Mouse (Mus musculus) embryonic facial prominence, embryonic 13.5 days (tissue): ENCODE measurements at regions not wholly inside any gene's neighbourhood (a gene's known extent, or its start where the extent isn't known, plus 50 kb on each side); places are given as distances from the start of the nearest gene placed in this dataset.

Experiments
- ATAC-seq: fragments of 200-750 bp; cut with Nextera tagmentation; 2 replicates; pipeline ENCODE4 v1.8.0; 2017; ENCODE audit warnings: low read depth; ENCODE audit not compliant: insufficient number of reproducible peaks, insufficient read depth, low FRiP score, low TSS enrichment
- H3K27ac ChIP-seq: fragments of 300-500 bp; sonication (generic); 2 replicates; pipeline ENCODE4 v1.5.1; 2015; ENCODE audit warnings: moderate library complexity, mild to moderate bottlenecking, inconsistent platforms
- H3K27me3 ChIP-seq: fragments of 300-500 bp; sonication (generic); 2 replicates; pipeline ENCODE4 v1.6.1; 2015; ENCODE audit warnings: mild to moderate bottlenecking, inconsistent platforms
- H3K36me3 ChIP-seq: fragments of 300-500 bp; sonication (generic); 2 replicates; pipeline ENCODE4 v1.6.1; 2015; ENCODE audit warnings: mild to moderate bottlenecking, inconsistent platforms
- H3K4me1 ChIP-seq: fragments of 300-500 bp; sonication (generic); 2 replicates; pipeline ENCODE4 v1.6.1; 2015; ENCODE audit warnings: inconsistent platforms
- H3K4me2 ChIP-seq: fragments of 300-500 bp; sonication (generic); 2 replicates; pipeline ENCODE4 v1.6.1; 2015; ENCODE audit warnings: moderate library complexity, mild to moderate bottlenecking, inconsistent platforms
- H3K4me3 ChIP-seq: fragments of 300-500 bp; sonication (generic); 2 replicates; pipeline ENCODE4 v1.5.1; 2015; ENCODE audit warnings: mild to moderate bottlenecking, inconsistent platforms
- H3K9ac ChIP-seq: fragments of 300-500 bp; sonication (generic); 2 replicates; pipeline ENCODE4 v1.6.1; 2015; ENCODE audit warnings: mild to moderate bottlenecking, inconsistent platforms
- H3K9me3 ChIP-seq: fragments of 300-500 bp; sonication (generic); 2 replicates; pipeline ENCODE4 v1.6.1; 2016; ENCODE audit warnings: inconsistent platforms
- WGBS: fragments of 180-500 bp; shearing (Covaris S2); methylation state at CpG from one replicate; pipeline ENCODE4 v1.1.7; 2015; ENCODE audit warnings: mixed read lengths; 5-methylcytosine and 5-hydroxymethylcytosine counted together

DNA sequence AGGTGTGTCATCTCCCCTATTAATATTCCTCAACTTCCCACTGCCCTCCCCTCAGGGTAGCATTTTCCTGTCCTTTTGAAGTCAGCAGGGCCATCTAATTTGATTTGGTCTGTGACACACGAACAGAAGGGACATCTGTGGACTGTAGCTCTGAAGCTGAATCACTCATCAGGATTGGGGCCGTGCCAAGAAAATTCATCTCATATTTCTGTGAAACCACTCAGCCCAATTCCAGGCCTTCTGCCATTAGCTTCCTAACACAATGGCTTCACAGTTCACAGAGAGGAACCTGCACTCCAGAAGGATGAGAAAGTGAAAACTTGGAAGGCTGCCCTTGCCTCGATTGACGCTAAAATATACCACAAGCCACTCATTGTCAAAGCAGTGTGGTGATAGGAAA lies 86.1 kb downstream of the Abhd5 start:
- H3K27ac ChIP-seq: no peak overlapping the region
- 55% methylated on average over 4 of the region's 4 CpGs for WGBS
- no peak for ATAC-seq
- H3K4me3 ChIP-seq: no peak overlapping the region
- H3K27me3 ChIP-seq: no peaks in the 10 kb centered on the region
- H3K4me2 ChIP-seq: no peak overlapping the region
- H3K36me3 ChIP-seq: no peaks in the 10 kb centered on the region
- H3K9ac ChIP-seq: no peak overlapping the region
- no peaks in the 10 kb centered on the region; the same call in 1 of the 2 replicates for H3K9me3 ChIP-seq
- no peaks in the 10 kb centered on the region for H3K4me1 ChIP-seq

DNA sequence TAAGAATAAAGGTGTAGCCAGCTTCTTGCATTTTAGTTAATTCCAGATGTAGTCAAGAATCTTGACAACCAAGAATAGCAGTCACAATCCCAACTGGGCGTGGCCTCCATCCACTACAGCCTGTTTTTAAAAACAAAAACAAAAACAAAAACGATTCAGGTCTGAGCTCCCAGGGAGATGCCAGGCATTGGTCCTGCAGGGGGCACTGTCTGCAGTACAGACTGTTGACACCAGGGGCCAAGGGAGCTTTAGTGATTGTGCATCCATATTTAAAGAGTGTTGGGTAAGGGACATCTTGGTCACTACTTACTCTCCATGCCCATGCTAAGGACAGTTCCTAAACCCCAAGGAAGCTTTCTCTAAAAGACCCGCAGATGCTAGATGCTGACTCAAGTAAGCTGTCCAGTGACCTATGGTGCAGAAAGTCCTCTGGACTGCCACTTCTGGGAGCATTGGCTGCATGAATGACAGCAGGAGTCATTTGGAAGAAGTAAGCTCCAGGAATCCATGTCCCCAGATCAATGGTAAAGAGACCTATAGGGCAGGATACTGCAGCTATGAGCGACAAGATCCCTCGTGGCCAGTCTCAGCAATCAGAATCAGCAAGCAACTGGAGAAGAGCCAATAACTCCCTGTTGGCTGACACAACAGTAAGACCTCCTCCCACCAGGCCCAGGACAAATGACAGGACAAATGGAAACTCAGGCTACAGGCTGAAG lies 95.1 kb downstream of the Abhd5 start:
- no peak overlapping the region for H3K4me3 ChIP-seq
- ATAC-seq: no peak
- H3K27me3 ChIP-seq: no peaks in the 10 kb centered on the region
- no peaks in the 10 kb centered on the region for H3K36me3 ChIP-seq
- H3K9ac ChIP-seq: no peak overlapping the region
- H3K9me3 ChIP-seq: no peaks in the 10 kb centered on the region
- H3K27ac ChIP-seq: no peak overlapping the region
- H3K4me2 ChIP-seq: no peak overlapping the region
- H3K4me1 ChIP-seq: no peaks in the 10 kb centered on the region; the same call in 1 of the 2 replicates
- 71% methylated on average over 5 of the region's 5 CpGs for WGBS

- 89% methylated on average over 7 of the region's 7 CpGs for WGBS
- H3K9me3 ChIP-seq: no peaks in the 10 kb centered on the region
These were observed 96.2 kb downstream of the Abhd5 start for GRCm38 (mm10) chr9:122447568-122447967.

DNA sequence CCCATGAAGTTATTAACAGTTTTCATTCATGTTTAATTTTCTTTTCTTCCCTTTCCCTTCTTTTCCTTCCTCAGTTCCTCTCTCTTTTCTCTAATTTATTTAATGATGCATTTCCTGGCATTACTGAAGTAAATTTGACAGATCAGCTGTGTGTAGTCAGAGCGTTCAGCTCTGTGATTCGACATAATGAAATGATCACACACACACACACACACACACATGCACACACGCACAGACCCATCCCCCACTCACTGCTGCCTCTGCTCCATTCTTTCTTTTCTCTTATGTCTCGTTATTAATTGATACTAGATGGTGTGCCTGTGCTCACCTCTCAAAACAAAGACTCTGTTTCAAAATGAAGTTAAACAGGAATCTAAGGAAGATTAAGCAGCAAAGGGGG lies 96.9 kb downstream of the Abhd5 start:
- H3K9ac ChIP-seq: no peak overlapping the region
- no peaks in the 10 kb centered on the region for H3K27me3 ChIP-seq
- no peak for ATAC-seq
- WGBS: 38% methylated on average over 4 of the region's 4 CpGs
- H3K9me3 ChIP-seq: no peaks in the 10 kb centered on the region
- H3K4me3 ChIP-seq: no peak overlapping the region
- no peak overlapping the region for H3K4me2 ChIP-seq
- no peak overlapping the region for H3K27ac ChIP-seq
- H3K4me1 ChIP-seq: no peaks in the 10 kb centered on the region; the same call in 1 of the 2 replicates
- H3K36me3 ChIP-seq: no peaks in the 10 kb centered on the region

More at GRCm38 (mm10) chr9:122447568-122447967, 96.2 kb downstream of the Abhd5 start:
- H3K9ac ChIP-seq: no peak overlapping the region
- H3K4me1 ChIP-seq: no peaks in the 10 kb centered on the region; the same call in 1 of the 2 replicates
- H3K36me3 ChIP-seq: no peaks in the 10 kb centered on the region
- no peak overlapping the region for H3K4me3 ChIP-seq
- H3K4me2 ChIP-seq: no peak overlapping the region
- no peaks in the 10 kb centered on the region for H3K27me3 ChIP-seq
- no peak for ATAC-seq
- no peak overlapping the region for H3K27ac ChIP-seq

DNA sequence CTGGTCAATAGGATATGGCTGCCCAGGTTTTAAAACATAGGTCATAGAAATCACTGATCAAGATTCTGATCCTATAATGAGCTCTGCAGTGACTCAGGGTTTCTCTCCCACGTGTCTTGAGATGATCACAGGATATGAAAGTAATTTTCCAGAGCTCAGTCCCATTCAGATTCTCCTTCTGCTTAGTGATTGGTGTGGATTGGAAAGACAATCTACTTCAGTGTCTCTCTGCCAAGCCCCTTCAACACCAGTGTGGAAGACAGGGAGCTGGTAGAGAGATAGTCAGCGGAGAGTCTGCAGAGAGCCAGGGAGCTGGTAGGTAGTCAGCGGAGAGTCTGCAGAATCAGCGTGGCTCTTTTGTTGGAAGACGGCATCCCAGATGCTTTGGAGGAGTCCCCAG lies 99.1 kb downstream of the Abhd5 start:
- H3K36me3 ChIP-seq: no peaks in the 10 kb centered on the region
- H3K27ac ChIP-seq: no peak overlapping the region
- H3K9ac ChIP-seq: no peak overlapping the region
- H3K9me3 ChIP-seq: no peaks in the 10 kb centered on the region
- H3K4me3 ChIP-seq: no peak overlapping the region
- 76% methylated on average over 5 of the region's 5 CpGs for WGBS
- no peaks in the 10 kb centered on the region; the same call in 1 of the 2 replicates for H3K4me1 ChIP-seq
- no peak for ATAC-seq
- no peak overlapping the region for H3K4me2 ChIP-seq
- H3K27me3 ChIP-seq: no peaks in the 10 kb centered on the region

- Histone ChIP-seq H3K36me3 (no peaks in the 10 kb centered on the region), H3K9me3 (no peaks in the 10 kb centered on the region), H3K9ac (no peak overlapping the region), H3K4me1 (no peaks in the 10 kb centered on the region; the same call in 1 of the 2 replicates), H3K4me3 (no peak overlapping the region), H3K4me2 (no peak overlapping the region), H3K27me3 (no peaks in the 10 kb centered on the region), H3K27ac (no peak overlapping the region)
- WGBS: 70% methylated on average over 8 of the region's 8 CpGs
- no peak for ATAC-seq
These were observed 103.9 kb downstream of the Abhd5 start for GRCm38 (mm10) chr9:122455301-122455700.

- no peaks in the 10 kb centered on the region for H3K9me3 ChIP-seq
- H3K9ac ChIP-seq: no peak overlapping the region
- no peak overlapping the region for H3K4me3 ChIP-seq
- no peaks in the 10 kb centered on the region for H3K27me3 ChIP-seq
- 65% methylated on average over 6 of the region's 6 CpGs for WGBS
- no peak overlapping the region for H3K27ac ChIP-seq
- ATAC-seq: no peak
- H3K36me3 ChIP-seq: no peaks in the 10 kb centered on the region
- no peaks in the 10 kb centered on the region; the same call in 1 of the 2 replicates for H3K4me1 ChIP-seq
- no peak overlapping the region for H3K4me2 ChIP-seq
These were observed 104.4 kb downstream of the Abhd5 start for GRCm38 (mm10) chr9:122455779-122456178.

GRCm38 (mm10) chr9:122459491-122459890 lies 108.1 kb downstream of the Abhd5 start:
- Histone ChIP-seq H3K4me2 (no peak overlapping the region), H3K27ac (no peak overlapping the region), H3K4me3 (no peak overlapping the region), H3K9ac (no peak overlapping the region), H3K27me3 (no peaks in the 10 kb centered on the region), H3K9me3 (no peaks in the 10 kb centered on the region), H3K4me1 (no peaks in the 10 kb centered on the region; the same call in 1 of the 2 replicates), H3K36me3 (no peaks in the 10 kb centered on the region)
- no peak for ATAC-seq
- WGBS: 88% methylated on average over 6 of the region's 6 CpGs

DNA sequence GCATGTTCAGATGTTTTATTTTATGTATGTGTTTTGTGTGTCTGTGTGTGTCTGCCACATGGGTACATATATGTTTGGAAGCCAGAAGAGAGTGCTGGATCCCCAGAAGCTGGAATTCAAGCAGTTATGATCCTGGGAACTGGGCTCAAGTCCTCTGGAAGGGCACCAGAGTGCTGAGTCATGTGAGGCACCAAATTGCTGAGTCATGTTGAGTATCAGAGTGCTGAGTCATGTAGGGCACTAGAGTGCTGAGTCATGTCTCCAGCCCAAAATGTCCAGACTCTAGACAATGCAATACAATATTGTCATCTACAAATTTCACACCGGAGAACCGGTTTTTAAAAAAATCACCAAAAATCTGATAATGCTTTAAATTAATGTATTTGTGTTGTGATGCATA lies 120.1 kb downstream of the Abhd5 start:
- H3K9ac ChIP-seq: no peak overlapping the region
- WGBS: 89% methylated on average over 2 of the region's 2 CpGs
- no peak overlapping the region for H3K27ac ChIP-seq
- ATAC-seq: no peak
- H3K4me2 ChIP-seq: no peak overlapping the region
- H3K4me1 ChIP-seq: peaks cover 6% of the 10 kb centered on the region; the same call in 1 of the 2 replicates
- no peaks in the 10 kb centered on the region for H3K36me3 ChIP-seq
- H3K4me3 ChIP-seq: no peak overlapping the region
- no peaks in the 10 kb centered on the region for H3K9me3 ChIP-seq
- H3K27me3 ChIP-seq: no peaks in the 10 kb centered on the region

GRCm38 (mm10) chr9:122476356-122476755 lies 124.9 kb downstream of the Abhd5 start:
- Histone ChIP-seq H3K9me3 (no peaks in the 10 kb centered on the region), H3K27me3 (no peaks in the 10 kb centered on the region), H3K36me3 (no peaks in the 10 kb centered on the region), H3K4me3 (no peak overlapping the region), H3K27ac (no peak overlapping the region), H3K4me2 (no peak overlapping the region), H3K9ac (no peak overlapping the region), H3K4me1 (no peaks in the 10 kb centered on the region)
- 44% methylated on average over 3 of the region's 3 CpGs for WGBS
- ATAC-seq: no peak

DNA sequence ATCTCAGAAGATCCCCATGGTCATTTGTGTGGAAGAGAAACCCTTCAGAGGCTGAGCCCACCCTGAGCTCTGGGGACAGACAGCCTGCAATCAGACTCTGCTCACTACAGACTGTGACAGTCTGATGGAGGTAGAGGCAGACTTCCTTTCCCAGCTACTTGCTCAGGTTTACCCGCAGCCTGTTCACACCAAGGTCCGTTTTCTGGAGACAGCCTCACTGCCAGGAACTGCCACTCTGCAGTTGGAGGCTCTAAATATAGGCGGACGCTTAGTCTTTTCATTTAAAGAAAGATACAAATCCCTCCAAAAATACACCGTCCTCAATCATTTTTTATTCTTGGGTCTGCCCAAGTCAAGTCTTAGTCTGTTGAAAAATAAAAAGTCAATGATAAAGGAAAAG lies 135.6 kb downstream of the Abhd5 start:
- Histone ChIP-seq H3K4me2 (no peak overlapping the region), H3K9ac (no peak overlapping the region), H3K27ac (no peak overlapping the region), H3K4me1 (no peaks in the 10 kb centered on the region), H3K9me3 (no peaks in the 10 kb centered on the region), H3K36me3 (no peaks in the 10 kb centered on the region), H3K27me3 (no peaks in the 10 kb centered on the region), H3K4me3 (no peak overlapping the region)
- ATAC-seq: no peak
- 88% methylated on average over 5 of the region's 5 CpGs for WGBS

- Histone ChIP-seq H3K27ac (no peak overlapping the region), H3K9me3 (no peaks in the 10 kb centered on the region), H3K4me1 (no peaks in the 10 kb centered on the region), H3K4me3 (no peak overlapping the region), H3K4me2 (no peak overlapping the region), H3K27me3 (no peaks in the 10 kb centered on the region), H3K36me3 (no peaks in the 10 kb centered on the region), H3K9ac (no peak overlapping the region)
- WGBS: 74% methylated on average over 9 of the region's 9 CpGs
- no peak for ATAC-seq
These were observed 143.3 kb downstream of the Abhd5 start for GRCm38 (mm10) chr9:122494691-122495090.
